Mouse (Mus musculus) CH12.LX (cell line): Measurements from ENCODE around the gene Pex19.

Source experiments
- HCFC1 ChIP-seq: IDR thresholded peaks from 2 replicates; pipeline ENCODE4 v1.6.1; 2012; ENCODE audit warnings: low read depth, mild to moderate bottlenecking, inconsistent platforms, low read length, improper control_type of control experiment
- POLR2A ChIP-seq: IDR thresholded peaks from 2 replicates; pipeline ENCODE4 v1.6.1; 2011; ENCODE audit warnings: low read depth, mild to moderate bottlenecking, improper control_type of control experiment, low read length

DNA sequence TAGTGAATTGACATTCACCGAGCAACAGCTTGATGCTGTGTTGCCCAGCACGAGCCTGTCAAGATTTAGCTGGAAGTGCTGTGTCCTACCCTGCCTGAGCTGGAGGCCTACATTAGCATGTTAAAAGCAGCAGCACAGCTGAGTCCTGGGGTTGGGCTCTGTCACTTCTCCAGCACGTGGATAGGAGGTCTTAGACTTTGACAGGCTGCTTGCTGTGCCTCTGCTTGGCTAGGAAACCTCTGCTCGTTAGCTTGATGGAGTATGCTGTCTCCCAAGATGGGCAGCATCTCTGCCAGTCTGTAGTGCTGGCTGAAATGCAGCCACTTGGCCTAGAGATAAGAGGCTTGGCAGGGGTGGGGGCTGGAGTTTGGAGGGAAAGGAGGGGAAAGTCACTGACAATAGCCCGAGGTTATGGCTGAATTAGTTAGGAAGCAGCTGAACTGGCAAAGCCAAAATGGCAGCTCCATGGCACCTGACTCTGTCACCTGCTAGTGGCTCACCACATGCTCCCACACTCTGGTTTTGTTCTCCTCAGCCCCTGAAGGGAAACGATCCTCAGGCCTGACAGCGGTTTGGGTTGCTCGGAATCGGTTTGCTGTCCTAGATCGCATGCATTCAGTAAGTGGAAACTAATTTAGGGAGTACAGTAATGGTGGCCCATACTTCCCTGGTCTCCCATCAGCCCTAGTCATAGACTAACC is 18.6 kb upstream of the Pex19 start:
- TF ChIP-seq HCFC1, result no peak
- no peak for TF ChIP-seq POLR2A
